In the genomic region with DNA sequence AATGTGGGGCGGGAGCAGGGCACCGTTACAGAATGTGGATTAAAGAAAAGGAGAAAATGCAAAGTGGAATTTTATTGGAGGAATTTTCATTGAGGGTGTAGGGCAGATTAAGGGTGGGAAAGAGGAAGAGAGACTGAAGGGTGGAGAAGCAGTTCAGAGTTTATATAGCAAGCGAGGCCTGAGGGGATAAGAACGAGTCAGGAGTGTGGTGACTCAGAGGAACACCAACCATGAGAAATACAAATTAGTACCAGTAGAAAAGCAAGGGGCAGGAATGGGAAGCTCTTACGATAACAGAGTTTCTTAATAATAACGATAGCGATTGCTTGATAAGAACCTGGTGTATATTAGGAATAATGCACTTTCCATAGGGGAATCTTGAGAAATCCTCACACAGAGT, we compare ENCODE assay signal across 29 mouse cellular contexts.
DNase-seq lines count a peak whose midpoint lies in the region; ATAC-seq and TF ChIP-seq lines count a peak whose summit lies in the region.
"Had no signal": no experiment of that assay in that cellular context is flagged by ENCODE, and none has a peak within 500 bp of the region (broad histone marks: within the 10 kb centered on the region; RNA-seq: fewer than 3 reads in every experiment).

No protein-coding gene starts in this region.

- H3K4me2 ChIP-seq in lung, postnatal 0 days (replicated peaks; ENCODE audit: low read depth, low read length) = no peak overlapping the region
- H3K4me2 ChIP-seq: embryonic facial prominence, embryonic 12.5 days; heart, embryonic 11.5 days; hindbrain, embryonic 14.5 days; kidney, embryonic 15.5 days; limb, embryonic 12.5 days; liver, embryonic 12.5 days; midbrain, embryonic 13.5 days; neural tube, embryonic 15.5 days had no signal

- H3K79me2 ChIP-seq in macrophage (ENCODE audit: inconsistent target) = no peaks in the 10 kb centered on the region

- no peak overlapping the region for H3K27ac ChIP-seq in lung, postnatal 0 days (ENCODE audit: low read length)
- H3K27ac ChIP-seq in macrophage = peak overlapping the region; percentile 63
- H3K27ac ChIP-seq: embryonic facial prominence, embryonic 12.5 days; hindbrain, embryonic 14.5 days; kidney, embryonic 15.5 days; layer of hippocampus, adult 2 months; left cerebral cortex, adult 2 months; limb, embryonic 12.5 days; liver, embryonic 12.5 days; midbrain, embryonic 13.5 days; neural tube, embryonic 15.5 days had no signal

- peaks cover 9% of the 10 kb centered on the region; the same call in 1 of the 2 replicates for H3K4me1 ChIP-seq in lung, postnatal 0 days (ENCODE audit: insufficient read depth, low read depth, low read length)
- H3K4me1 ChIP-seq: embryonic facial prominence, embryonic 12.5 days; kidney, embryonic 15.5 days; limb, embryonic 12.5 days; midbrain, embryonic 13.5 days; neural tube, embryonic 15.5 days had no signal

- H3K4me3 ChIP-seq in lung, postnatal 0 days (ENCODE audit: low read depth, low read length) = no peak overlapping the region
- no peak overlapping the region for H3K4me3 ChIP-seq in macrophage (ENCODE audit: inconsistent target)
- H3K4me3 ChIP-seq: embryonic facial prominence, embryonic 12.5 days; kidney, embryonic 15.5 days; layer of hippocampus, adult 2 months; left cerebral cortex, adult 2 months; limb, embryonic 12.5 days; liver, embryonic 12.5 days; midbrain, embryonic 13.5 days; neural tube, embryonic 15.5 days had no signal

- peak; percentile 25 for DNase-seq in lung, postnatal 0 days (ENCODE audit: low spot score)
- DNase-seq in lung, adult 18-20 months = no peak
- peak; percentile 43 for DNase-seq in NIH3T3 (ENCODE audit: low read depth)
- DNase-seq in splenic B cell, adult 2 months (ENCODE audit: low read depth, low spot score) = peak; percentile 48
- DNase-seq in spleen, adult 12 weeks (ENCODE audit: low spot score) = no peak
- DNase-seq: adrenal gland, postnatal 36 days; cerebellum, adult 9-10 months; embryo, embryonic 11 days; kidney, adult 18-20 months; kidney, postnatal 36 days; liver, postnatal 0 days; lung, postnatal 10 days; retina, postnatal 1 day; right cerebral cortex, postnatal 14 days; thymus, adult 18-20 months; thymus, postnatal 36 days had no signal

- TF ChIP-seq EP300 in lung, postnatal 0 days (IDR thresholded peaks at IDR 0.05) = no peak

- no peak for ATAC-seq in lung, postnatal 0 days
- no peak for ATAC-seq in inflammation-experienced regulatory T-cells, adult 6 months
- ATAC-seq: forebrain, embryonic 16.5 days; liver, embryonic 12.5 days; liver, postnatal 0 days; midbrain, embryonic 13.5 days had no signal

- H3K36me3 ChIP-seq in lung, postnatal 0 days (ENCODE audit: insufficient read depth, low read length) = no peaks in the 10 kb centered on the region
- no peaks in the 10 kb centered on the region for H3K36me3 ChIP-seq in macrophage (ENCODE audit: inconsistent target)
- no peaks in the 10 kb centered on the region for H3K36me3 ChIP-seq in splenic B cell, adult 2 months (ENCODE audit: control insufficient read depth, insufficient read depth, low read length, poor library complexity, severe bottlenecking)
- H3K36me3 ChIP-seq: embryonic facial prominence, embryonic 12.5 days; kidney, embryonic 15.5 days; limb, embryonic 12.5 days; liver, embryonic 12.5 days; midbrain, embryonic 13.5 days had no signal

- TF ChIP-seq CTCF in lung, postnatal 0 days (IDR thresholded peaks at IDR 0.05) = no peak

- H3K27me3 ChIP-seq in lung, postnatal 0 days (replicated peaks; ENCODE audit: insufficient read depth, low read length) = no peaks in the 10 kb centered on the region
- H3K27me3 ChIP-seq in splenic B cell, adult 2 months (ENCODE audit: control insufficient read depth, insufficient read depth, low read length, poor library complexity, severe bottlenecking) = no peaks in the 10 kb centered on the region
- H3K27me3 ChIP-seq: embryonic facial prominence, embryonic 12.5 days; kidney, embryonic 15.5 days; limb, embryonic 12.5 days; liver, embryonic 12.5 days; midbrain, embryonic 13.5 days; neural tube, embryonic 15.5 days had no signal

- WGBS in lung, postnatal 0 days = 72% methylated on average over 7 of the region's 7 CpGs
- 25% methylated on average over 7 of the region's 7 CpGs for WGBS in macrophage (ENCODE audit: missing documents)

- H3K9me3 ChIP-seq in lung, postnatal 0 days (ENCODE audit: low read length) = no peaks in the 10 kb centered on the region
- H3K9me3 ChIP-seq: embryonic facial prominence, embryonic 12.5 days; kidney, embryonic 15.5 days; limb, embryonic 12.5 days; liver, embryonic 12.5 days; midbrain, embryonic 13.5 days; neural tube, embryonic 15.5 days had no signal

- H3K9ac ChIP-seq in lung, postnatal 0 days (replicated peaks; ENCODE audit: low read depth) = no peak overlapping the region
- H3K9ac ChIP-seq: embryonic facial prominence, embryonic 12.5 days; hindbrain, embryonic 14.5 days; kidney, embryonic 15.5 days; limb, embryonic 12.5 days; liver, embryonic 12.5 days; liver, postnatal 0 days; midbrain, embryonic 13.5 days; neural tube, embryonic 15.5 days had no signal

Comparison
In these comparisons a context has a peak if more than half of its experiments do, and no peak if none do; other contexts are left out.
1. DNase-seq: peak in lung, postnatal 0 days (single experiment), NIH3T3 (single experiment) and splenic B cell, adult 2 months (single experiment); none in lung, adult 18-20 months (0 of 2) and spleen, adult 12 weeks (single experiment).